Mouse (Mus musculus): Measurements from ENCODE around the gene Psat1.

Gene Psat1

GRCm38 (mm10) chr19:15947237-15947636 is at the start of gene Psat1:
Gene Psat1, minus strand, starts transcription at chr19:15947337.
- no peak for DNase-seq (ENCODE audit: low spot score in 2 of 2)

GRCm38 (mm10) chr19:15990102-15990501 is 43.0 kb upstream of the Psat1 start:
- no peak for DNase-seq (ENCODE audit: low spot score in 2 of 2)

- DNase-seq (ENCODE audit: low spot score in 2 of 2): no peak
Observed at GRCm38 (mm10) chr19:15985172-15985713, 38.1 kb upstream of the Psat1 start.

DNA sequence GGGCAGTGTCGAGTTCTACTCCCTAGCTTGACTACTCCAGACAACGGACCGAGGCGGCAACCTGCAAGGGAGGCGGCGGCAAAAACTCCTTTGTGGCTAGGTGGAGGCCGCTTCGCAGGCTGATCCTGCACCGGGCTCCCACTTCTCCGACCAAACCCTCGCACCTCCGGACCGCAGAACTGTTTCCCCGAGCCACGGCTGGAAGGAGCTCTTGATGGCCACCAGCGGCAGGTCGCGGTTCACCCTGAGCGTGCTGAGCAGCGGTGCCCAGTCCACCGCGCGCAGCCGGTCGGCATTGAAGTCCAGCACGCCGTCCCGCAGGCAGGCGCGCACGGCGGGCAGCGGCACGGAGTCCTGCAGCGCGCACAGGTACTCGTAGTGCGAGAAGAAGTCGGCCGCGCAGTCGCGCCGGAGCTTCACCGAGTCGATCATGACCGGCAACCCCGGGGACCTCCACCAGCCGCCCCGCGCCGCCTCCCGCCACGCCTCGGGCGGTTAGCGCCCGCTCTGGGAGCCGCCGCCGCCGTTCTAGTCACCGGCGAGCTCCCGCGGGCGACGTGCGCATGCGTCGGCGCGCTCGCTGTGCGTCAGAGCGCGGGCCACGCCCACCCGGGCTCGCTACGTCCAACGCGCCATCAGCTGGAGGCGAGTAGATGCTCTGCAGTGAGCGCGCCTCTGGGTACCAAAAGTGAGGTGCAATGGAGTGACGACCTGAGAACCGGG is 37.5 kb upstream of the Psat1 start, which contains the start of gene Cep78:
TSS of gene Cep78 (minus strand) at position 541 of the 723 bp plus-strand sequence.
- DNase-seq (ENCODE audit: low spot score in 2 of 2): peak; percentile 85 to 88

DNA sequence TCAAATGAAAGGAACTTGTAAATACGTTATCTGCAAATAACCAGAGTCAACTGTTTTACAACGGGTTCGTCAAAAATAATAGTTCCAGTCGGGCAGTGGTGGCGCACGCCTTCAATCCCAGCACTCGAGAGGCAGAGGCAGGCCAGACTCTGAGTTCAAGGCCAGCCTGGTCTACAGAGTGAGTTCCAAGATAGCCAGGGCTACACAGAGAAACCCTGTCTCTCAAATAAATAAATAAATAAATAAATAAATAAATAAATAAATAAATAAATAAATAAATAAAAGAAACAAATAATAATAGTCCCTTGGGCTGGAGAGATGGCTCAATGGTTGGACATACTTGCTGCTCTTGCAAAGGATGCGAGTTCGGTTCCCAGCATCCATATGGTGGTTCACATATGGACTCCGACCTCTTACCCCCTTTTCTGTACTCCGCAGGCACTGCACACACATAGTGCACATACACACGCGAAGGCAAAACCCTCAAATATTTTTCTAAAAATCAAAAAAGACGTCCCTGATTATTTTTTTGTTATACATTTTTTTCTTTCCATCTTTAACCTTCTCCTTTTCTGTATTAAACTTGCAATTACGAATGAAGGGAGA is 36.7 kb upstream of the Psat1 start:
- no peak for DNase-seq (ENCODE audit: low spot score in 2 of 2)

GRCm38 (mm10) chr19:15982926-15983738 is 36.0 kb upstream of the Psat1 start:
- DNase-seq (ENCODE audit: low spot score in 2 of 2): no peak

GRCm38 (mm10) chr19:15981861-15982260 is 34.7 kb upstream of the Psat1 start:
- peak; percentile 19 to 23 for DNase-seq (ENCODE audit: low spot score in 2 of 2)

DNA sequence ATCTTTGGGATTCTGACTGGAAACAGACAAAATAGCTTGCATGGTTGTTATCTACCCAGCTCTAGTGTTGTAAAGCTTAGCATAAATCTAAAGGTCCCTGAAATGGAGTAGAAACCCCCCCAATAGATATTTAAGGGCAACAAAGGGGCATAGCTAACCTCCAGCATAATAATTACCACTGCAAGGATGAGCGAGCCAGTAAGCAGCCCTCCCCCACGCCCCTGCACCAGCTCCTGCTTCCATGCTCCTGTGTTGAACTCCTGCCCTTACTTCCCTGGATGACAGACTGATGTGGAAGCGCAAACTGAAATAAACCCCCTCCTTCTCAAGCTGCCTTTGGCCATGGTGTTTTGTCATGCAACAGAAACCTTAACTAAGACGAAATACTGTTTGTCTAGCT is 26.2 kb upstream of the Psat1 start:
- no peak for DNase-seq (ENCODE audit: low spot score in 2 of 2)

DNA sequence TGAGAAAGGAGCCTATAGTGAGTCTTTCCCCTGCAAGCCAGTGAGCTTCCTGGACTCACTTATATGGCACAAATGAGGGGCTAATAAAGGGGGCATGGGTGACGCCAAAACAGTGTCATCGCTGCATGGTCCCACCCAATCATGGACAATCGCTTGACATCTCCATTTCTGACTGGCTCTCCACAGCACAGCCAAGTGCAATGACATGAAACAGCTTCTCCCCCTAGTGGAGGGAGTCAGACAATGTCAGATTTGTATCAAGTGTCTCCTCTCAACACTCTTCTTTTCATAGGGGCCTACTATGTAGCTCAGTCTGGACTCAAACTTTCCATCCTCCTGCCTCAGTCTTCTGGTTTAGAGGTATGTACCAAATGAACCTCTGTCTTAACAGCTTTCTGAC is 17.9 kb upstream of the Psat1 start:
- DNase-seq (ENCODE audit: low spot score in 2 of 2): peak in 1 of 2 experiments; percentile 22

GRCm38 (mm10) chr19:15964533-15964932 is 17.4 kb upstream of the Psat1 start:
- no peak for DNase-seq (ENCODE audit: low spot score in 2 of 2)

GRCm38 (mm10) chr19:15963011-15963695 is 16.0 kb upstream of the Psat1 start:
- DNase-seq (ENCODE audit: low spot score in 2 of 2): no peak

- no peak for DNase-seq (ENCODE audit: low spot score in 2 of 2)
Observed at GRCm38 (mm10) chr19:15962313-15962712, 15.2 kb upstream of the Psat1 start.

DNA sequence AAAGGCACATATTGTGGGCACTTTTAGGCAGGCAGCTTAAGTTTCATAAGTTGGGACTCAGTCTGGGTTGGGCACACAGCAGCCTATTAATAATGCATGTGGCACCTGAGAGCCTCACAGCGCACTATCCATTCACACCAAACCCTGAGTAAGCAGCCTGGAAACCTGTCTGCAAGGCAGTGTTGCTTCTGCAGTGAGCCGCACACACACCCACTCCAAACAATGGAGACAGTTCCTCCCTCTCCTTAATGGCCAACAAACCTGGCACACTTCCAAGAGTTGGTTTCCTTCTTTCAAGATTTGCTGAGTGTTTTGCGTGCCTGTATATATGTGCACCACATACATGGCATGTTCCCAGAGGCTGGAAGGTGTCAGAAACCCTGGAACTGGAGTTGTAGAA is 3.1 kb upstream of the Psat1 start:
- DNase-seq (ENCODE audit: low spot score in 2 of 2): no peak

GRCm38 (mm10) chr19:15948867-15949266 is 1.7 kb upstream of the Psat1 start:
- DNase-seq (ENCODE audit: low spot score in 2 of 2): no peak

- DNase-seq (ENCODE audit: low spot score in 2 of 2): no peak
Observed at GRCm38 (mm10) chr19:15948426-15948825, 1.3 kb upstream of the Psat1 start.

- no peak for DNase-seq (ENCODE audit: low spot score in 2 of 2)
Observed at GRCm38 (mm10) chr19:15946663-15947062, 474 bp downstream of the Psat1 start.

DNA sequence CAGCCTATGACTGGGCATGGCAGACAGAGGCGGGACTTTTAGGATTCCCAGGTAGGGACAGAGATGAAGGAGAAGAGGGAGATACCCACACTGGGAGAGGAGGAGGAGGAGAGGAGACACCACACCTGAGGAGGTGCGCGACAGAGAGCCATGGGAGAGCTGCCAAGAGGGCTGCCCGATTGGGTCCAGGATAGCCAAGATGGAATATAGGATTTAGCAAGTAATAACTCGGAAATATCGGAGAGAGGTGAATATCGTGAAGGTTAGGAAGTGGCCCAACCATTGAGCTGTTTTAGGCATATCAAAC is 4.1 kb downstream of the Psat1 start:
- no peak for DNase-seq (ENCODE audit: low spot score in 2 of 2)

GRCm38 (mm10) chr19:15942421-15943116 is 4.6 kb downstream of the Psat1 start:
- DNase-seq (ENCODE audit: low spot score in 2 of 2): no peak

GRCm38 (mm10) chr19:15941399-15941798 is 5.7 kb downstream of the Psat1 start:
- no peak for DNase-seq (ENCODE audit: low spot score in 2 of 2)

- DNase-seq (ENCODE audit: low spot score in 2 of 2): peak; percentile 48 to 50
Observed at GRCm38 (mm10) chr19:15925719-15926045, 21.5 kb downstream of the Psat1 start.
